Mouse (Mus musculus): ENCODE measurements at regions not wholly inside any gene's neighbourhood (a gene's known extent, or its start where the extent isn't known, plus 50 kb on each side); places are given as distances from the start of the nearest gene placed in this dataset.

GRCm38 (mm10) chr6:98872334-98872733, 529.8 kb upstream of the Gm765 start:
- no peak for ATAC-seq (replicated peaks; ENCODE audit: insufficient number of reproducible peaks, low FRiP score, low TSS enrichment, poor library complexity, severe bottlenecking)

- no peak for ATAC-seq (replicated peaks; ENCODE audit: insufficient number of reproducible peaks, low FRiP score, low TSS enrichment, poor library complexity, severe bottlenecking)
These were observed 527.2 kb upstream of the Gm765 start for GRCm38 (mm10) chr6:98869772-98870171.

DNA sequence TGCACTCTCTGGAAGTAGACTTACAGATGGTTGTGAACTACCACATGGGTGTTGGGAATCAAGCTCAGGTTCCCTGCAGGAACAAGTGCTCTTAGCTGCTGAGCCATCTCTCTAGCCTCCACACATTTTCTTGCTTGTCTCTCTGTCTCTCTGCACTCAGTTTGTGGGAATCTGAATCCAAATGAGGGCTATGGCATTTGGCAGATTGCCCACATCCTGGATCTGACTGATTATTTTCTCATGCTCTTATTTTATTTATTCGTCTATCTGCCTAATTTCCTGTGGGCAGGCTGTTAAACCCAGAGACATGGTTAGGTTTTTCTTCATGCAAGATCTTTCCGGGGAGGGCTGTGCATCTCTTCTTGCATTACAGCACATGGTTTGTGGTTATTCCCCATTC, 521.8 kb upstream of the Gm765 start:
- ATAC-seq (replicated peaks; ENCODE audit: insufficient number of reproducible peaks, low FRiP score, low TSS enrichment, poor library complexity, severe bottlenecking): no peak

GRCm38 (mm10) chr6:98855958-98856357, 513.4 kb upstream of the Gm765 start:
- ATAC-seq (replicated peaks; ENCODE audit: insufficient number of reproducible peaks, low FRiP score, low TSS enrichment, poor library complexity, severe bottlenecking): no peak

DNA sequence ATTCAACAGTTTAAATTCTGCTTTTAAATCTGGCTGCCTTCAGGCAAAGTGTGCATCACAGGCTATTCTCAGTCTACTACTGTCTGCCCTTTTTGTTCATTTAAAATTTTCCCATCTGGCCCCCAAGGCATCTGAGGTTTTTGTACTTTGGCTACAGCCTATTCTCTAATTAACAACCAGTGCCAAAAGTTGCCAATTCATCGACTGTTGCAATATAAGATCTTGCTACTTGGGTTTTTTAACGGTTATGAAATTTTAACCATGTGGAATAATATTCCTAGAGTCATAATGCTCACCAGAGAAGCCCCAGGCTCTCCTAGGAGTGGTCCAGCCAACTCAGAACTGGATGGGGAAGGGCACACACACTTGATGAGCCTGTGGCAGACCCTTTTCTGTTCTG, 508.4 kb upstream of the Gm765 start:
- no peak for ATAC-seq (replicated peaks; ENCODE audit: insufficient number of reproducible peaks, low FRiP score, low TSS enrichment, poor library complexity, severe bottlenecking)

- no peak for ATAC-seq (replicated peaks; ENCODE audit: insufficient number of reproducible peaks, low FRiP score, low TSS enrichment, poor library complexity, severe bottlenecking)
These were observed 506.3 kb upstream of the Gm765 start for GRCm38 (mm10) chr6:98848835-98849234.

GRCm38 (mm10) chr6:98846001-98846695, 503.6 kb upstream of the Gm765 start:
- no peak for ATAC-seq (replicated peaks; ENCODE audit: insufficient number of reproducible peaks, low FRiP score, low TSS enrichment, poor library complexity, severe bottlenecking)

GRCm38 (mm10) chr6:98843598-98843997, 501.0 kb upstream of the Gm765 start:
- ATAC-seq (replicated peaks; ENCODE audit: insufficient number of reproducible peaks, low FRiP score, low TSS enrichment, poor library complexity, severe bottlenecking): no peak

DNA sequence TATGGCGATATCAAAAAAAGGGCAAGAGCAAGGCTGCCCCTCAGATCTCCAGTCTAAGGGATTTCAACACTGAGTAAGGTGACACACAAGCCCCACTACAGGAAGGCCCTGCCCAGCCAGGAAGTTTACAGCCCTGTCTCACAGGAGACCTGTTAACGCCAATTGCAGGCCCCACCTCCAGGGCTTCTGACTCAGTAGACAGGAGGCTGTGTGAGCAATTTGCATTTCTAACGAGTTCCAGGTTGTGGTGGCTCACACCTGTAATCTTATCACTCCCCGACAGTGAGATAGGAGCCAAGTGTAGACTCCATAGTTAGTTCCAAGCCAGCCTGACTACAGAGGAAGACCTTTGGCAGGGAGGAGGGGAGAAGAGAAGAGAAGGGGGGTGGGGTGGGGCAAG, 500.4 kb upstream of the Gm765 start:
- no peak for ATAC-seq (replicated peaks; ENCODE audit: insufficient number of reproducible peaks, low FRiP score, low TSS enrichment, poor library complexity, severe bottlenecking)

- no peak for ATAC-seq (replicated peaks; ENCODE audit: insufficient number of reproducible peaks, low FRiP score, low TSS enrichment, poor library complexity, severe bottlenecking)
These were observed 491.4 kb upstream of the Gm765 start for GRCm38 (mm10) chr6:98833922-98834321.

- no peak for ATAC-seq (replicated peaks; ENCODE audit: insufficient number of reproducible peaks, low FRiP score, low TSS enrichment, poor library complexity, severe bottlenecking)
These were observed 487.6 kb upstream of the Gm765 start for GRCm38 (mm10) chr6:98830191-98830590.

DNA sequence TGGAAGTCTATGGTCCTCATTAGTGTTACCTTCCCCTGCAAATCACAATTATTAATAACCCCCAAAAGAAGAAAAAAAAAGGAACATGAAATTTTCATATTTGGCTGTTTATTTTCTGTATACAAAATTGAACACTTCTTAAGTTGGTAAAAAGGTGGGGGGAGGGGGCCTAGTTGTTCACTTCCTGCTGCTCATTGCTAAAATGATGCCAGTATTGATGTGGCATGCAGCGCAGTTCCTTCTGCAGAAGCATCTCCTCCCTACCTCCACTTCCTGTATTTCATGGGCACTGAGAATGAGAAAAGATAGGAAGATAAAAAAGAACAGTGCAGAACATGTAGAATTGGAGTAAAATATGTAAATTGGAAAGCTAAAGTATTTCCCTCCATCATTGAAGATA, 465.5 kb upstream of the Gm765 start:
- ATAC-seq (replicated peaks; ENCODE audit: insufficient number of reproducible peaks, low FRiP score, low TSS enrichment, poor library complexity, severe bottlenecking): no peak

DNA sequence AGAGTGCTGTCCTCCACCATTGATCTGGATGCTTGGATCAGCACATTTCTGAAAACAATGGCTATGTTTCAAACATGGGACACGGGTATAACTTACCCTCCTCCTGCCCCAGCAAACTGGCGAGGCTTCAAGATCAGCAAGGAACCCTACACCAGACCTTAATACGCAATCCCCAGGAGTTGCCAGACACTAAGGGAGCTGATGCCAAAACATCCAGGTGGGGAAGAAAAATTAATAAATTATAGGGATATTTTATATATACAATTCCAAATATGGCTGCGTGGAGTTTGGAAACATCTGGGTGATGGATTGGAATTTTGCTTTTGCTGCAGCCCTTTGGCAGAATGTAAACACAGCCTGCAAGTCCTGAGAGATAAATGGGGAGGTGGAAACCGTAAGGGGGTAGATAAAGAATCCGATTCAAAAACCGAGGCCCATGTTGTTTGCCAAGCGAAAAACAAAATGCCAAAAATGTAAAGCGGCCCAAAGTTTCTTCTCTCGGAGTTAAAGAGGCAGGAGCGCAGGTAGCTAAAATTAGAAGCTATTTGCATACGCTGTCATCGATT, 460.9 kb upstream of the Gm765 start:
- no peak for ATAC-seq (replicated peaks; ENCODE audit: insufficient number of reproducible peaks, low FRiP score, low TSS enrichment, poor library complexity, severe bottlenecking)

GRCm38 (mm10) chr6:98801061-98801460, 458.5 kb upstream of the Gm765 start:
- ATAC-seq (replicated peaks; ENCODE audit: insufficient number of reproducible peaks, low FRiP score, low TSS enrichment, poor library complexity, severe bottlenecking): no peak

GRCm38 (mm10) chr6:98800040-98800439, 457.5 kb upstream of the Gm765 start:
- ATAC-seq (replicated peaks; ENCODE audit: insufficient number of reproducible peaks, low FRiP score, low TSS enrichment, poor library complexity, severe bottlenecking): no peak

GRCm38 (mm10) chr6:98797778-98798177, 455.2 kb upstream of the Gm765 start:
- ATAC-seq (replicated peaks; ENCODE audit: insufficient number of reproducible peaks, low FRiP score, low TSS enrichment, poor library complexity, severe bottlenecking): no peak

GRCm38 (mm10) chr6:98797373-98797772, 454.8 kb upstream of the Gm765 start:
- ATAC-seq (replicated peaks; ENCODE audit: insufficient number of reproducible peaks, low FRiP score, low TSS enrichment, poor library complexity, severe bottlenecking): no peak

DNA sequence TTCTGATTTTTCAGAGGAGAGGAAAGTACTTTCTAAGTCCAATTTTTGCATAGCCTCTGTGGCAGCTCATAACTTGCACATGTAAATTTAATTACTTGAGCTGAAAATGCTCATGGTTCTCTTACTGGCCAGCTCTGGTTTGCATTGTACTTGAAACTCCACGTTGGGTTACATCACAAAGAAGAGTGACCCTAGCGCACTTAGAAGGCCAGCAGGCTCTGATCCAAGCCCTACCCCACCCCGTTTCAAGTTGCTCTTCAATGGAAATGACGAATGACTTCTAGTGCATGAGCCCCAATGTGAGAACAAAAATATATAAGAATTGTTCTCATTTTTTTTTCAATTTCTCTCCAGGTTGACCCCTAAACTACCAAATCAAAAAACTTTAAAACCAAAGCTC, 454.1 kb upstream of the Gm765 start:
- no peak for ATAC-seq (replicated peaks; ENCODE audit: insufficient number of reproducible peaks, low FRiP score, low TSS enrichment, poor library complexity, severe bottlenecking)

- no peak for ATAC-seq (replicated peaks; ENCODE audit: insufficient number of reproducible peaks, low FRiP score, low TSS enrichment, poor library complexity, severe bottlenecking)
These were observed 444.9 kb upstream of the Gm765 start for GRCm38 (mm10) chr6:98787422-98787821.

DNA sequence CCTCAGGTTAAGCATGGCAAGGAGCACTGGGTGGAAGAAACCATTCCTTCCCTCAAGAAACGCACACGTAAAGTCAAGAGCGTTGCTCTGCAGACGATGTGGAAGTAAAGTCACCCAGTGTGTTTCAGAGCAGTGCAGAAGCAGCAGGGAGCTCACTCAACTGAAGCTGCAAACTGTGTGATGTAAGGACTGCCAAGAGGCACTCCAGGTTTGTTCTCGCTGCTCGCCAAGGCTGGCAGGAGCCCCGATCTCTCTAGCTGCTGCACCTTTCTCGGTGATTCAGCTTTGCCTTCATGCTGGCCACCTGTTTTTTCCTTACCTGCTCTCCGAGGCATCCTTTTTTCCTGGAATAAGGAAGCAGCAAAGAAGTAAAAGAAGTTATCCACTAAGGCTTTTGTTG, 439.5 kb upstream of the Gm765 start:
- no peak for ATAC-seq (replicated peaks; ENCODE audit: insufficient number of reproducible peaks, low FRiP score, low TSS enrichment, poor library complexity, severe bottlenecking)

DNA sequence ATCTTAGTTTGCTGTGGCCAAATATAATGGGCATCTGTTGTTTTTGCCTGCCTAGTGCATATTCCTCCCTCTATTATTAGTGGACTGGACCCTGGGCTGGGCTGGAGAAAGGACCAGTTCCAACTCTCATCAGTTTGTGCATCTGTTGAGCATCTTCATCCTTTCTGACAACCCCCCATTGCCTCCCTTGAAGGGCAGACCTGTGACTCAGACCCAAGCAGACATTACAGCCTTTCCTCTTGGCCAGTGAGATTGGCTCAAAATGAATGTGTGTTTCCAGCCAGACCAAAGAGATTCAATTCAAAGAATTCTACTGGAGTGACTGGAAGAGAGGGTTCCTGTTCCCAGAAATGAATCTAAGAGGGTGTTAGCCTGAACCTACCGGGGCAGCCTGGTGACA, 433.2 kb upstream of the Gm765 start:
- no peak for ATAC-seq (replicated peaks; ENCODE audit: insufficient number of reproducible peaks, low FRiP score, low TSS enrichment, poor library complexity, severe bottlenecking)
